Mouse (Mus musculus) telencephalon, adult 2 months (tissue): ENCODE data around the gene Cdc42bpg.

Source experiments
- DNase-seq: peaks from one replicate; pipeline ENCODE4 v3.0.0-alpha.2; 2011; ENCODE audit warnings: low read depth, low spot score

The Cdc42bpg gene

DNA sequence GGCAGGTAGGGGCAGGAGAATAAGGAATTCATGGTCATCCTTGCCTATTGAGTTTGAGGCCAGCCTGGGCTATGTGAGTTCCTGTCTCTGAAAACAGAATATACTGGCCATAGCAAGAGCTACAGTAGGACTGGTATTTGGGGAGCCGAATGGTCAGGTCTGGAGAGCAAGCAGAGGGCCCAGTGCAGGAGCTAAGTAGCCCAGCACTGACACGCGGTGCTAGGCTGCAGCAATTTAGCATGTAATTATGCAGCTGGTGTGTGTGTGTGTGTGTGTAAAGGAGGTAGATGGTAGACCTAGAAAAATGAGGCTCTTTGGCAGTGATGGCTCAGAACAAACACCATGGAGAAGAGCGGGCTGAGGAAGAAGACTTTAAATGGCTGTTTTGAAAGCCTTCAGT lies 41.4 kb downstream of the Cdc42bpg start:
- DNase-seq = no peak

DNA sequence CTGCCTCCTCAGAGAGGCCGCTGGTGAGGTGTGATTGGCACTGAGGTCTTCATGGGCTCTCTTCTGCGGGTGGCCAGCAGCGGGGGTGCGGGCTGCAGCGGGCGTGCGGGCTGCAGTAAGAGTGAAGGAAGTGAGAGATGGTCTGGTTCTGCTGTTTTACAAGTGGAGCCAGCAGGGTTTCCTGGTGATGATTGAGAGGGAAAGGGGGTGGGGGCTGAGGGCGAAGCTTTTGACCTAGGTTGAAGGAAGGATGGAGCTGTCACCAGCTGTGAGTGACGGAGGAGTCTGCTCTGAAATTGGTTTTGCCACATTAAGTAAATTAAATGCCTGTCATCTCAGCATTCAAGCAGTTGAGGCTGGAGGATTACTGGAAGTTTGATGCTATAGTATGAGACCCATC lies 42.5 kb downstream of the Cdc42bpg start:
- DNase-seq = no peak

DNA sequence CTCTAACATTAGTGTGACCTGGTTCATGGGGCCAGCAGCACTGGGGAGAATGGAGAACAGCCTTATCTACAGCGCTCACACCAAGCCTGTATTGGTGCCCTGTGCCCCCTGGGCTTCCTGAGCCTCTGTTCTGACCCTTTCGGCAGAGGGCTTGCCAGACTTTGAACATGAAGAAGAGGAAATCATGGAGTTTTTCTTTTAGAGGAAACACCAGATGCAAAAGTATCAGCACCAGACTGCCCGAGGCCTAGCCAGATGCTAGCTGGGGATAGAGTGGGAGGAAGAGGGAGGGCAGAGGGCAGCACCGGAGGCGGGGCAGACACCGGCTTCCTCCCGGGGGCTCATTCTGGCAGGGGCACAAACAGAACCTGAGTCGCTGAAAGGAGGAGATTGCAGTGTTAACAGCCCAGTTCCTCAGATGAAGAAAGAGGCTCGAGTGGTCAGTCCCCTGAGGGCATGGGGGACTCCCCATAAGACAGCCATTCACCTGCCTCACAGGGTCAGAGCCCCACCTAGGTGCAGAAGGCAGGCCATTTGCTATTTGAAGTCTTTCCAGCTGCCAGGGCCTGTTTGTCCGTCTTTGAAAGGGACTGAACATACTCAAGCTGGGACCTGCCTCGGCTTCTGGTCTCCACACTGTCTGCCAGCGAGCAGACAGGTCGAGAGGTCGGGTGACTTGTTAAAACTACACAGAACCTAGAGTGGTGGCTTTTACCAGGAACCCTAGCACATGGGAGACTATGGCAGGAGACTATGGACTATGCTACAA lies 43.1 kb downstream of the Cdc42bpg start:
- no peak for DNase-seq

DNA sequence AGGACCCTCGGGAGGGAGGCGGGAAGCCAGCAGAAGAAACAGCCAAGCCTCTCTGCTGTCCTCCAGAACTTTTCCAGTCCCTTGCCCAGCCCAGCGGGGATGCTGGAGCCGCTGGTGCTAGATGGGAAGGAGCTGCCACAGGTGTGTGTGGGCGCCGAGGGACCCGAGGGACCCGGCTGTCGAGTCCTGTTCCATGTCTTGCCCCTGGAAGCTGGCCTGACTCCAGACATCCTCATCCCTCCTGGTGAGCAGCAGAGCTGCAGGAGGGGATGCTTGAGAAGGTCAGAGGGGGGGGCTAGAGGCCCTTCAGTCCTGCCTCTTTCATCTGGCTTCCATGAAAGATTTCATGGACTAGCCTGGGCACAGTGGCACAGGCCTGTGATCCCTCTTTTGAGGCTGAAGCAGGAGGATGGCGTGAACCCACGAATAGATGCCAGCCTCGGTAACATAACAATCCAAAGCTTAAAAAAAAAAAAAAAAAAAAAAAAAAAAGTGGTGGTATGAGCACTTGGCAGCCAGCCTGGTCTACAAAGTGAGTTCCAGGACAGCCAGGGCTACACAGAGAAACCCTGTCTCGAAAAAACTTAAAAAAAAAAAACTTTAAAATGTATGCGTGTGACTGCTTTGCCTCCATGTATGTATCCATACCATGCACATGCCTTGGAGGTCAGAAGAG lies 45.3 kb downstream of the Cdc42bpg start:
- no peak for DNase-seq

DNA sequence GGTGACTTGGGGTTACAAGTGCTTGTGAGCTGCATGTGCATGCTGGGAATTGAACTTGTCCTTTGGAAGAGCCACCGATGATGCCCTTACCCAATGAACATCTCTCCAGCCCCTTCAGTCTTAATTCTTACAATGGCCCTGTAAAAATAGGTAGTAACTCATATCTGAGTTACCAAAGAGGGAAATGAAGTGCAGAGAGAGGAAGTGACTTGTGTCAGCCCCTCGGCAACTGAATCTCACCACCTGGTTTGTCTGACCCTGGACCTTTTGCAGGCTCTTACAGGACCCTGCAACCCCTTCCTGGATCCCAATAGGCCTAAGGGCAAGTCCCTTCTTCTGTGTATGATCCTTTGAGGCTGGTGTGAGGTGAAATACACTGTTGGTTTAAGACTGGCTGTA lies 45.9 kb downstream of the Cdc42bpg start:
- no peak for DNase-seq

DNA sequence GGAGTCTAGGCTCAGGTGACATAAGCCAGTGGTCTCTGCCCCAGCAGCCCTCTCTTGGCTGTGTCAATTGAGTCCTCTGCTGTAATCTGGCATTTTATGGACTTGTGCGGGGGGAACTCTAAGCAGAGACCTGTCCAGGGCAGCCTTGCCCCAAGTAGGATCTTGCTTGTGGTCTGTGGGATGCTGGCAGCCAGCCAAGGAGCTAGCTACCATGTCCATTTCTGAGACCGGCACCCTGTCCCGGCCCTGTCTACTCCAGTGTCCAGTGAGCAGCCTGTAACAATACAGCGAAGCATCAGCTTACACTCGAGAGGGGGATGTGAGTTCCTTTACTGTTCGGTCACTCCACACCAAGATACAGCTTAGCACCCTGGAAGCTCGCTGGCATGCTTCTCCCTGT lies 47.8 kb downstream of the Cdc42bpg start:
- no peak for DNase-seq

DNA sequence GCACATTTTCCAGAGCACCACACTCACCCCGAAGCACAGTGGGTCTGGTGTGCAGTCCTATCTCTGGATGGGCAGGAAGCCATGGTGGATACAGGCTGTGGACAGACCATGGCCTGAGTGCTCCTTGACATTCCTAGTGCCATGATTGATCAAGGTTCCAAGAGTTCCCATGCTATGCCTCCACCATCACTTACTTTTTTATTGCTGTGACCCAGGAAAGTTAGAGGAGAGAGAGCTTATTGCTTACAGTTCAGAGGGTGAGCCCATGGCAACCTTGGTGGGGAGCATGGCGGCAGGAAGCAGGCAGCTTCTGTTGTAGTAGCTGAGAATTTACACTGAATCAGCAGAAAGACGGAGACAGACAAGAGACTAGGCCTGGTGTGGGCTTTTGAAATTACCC lies 55.0 kb downstream of the Cdc42bpg start:
- no peak for DNase-seq

DNA sequence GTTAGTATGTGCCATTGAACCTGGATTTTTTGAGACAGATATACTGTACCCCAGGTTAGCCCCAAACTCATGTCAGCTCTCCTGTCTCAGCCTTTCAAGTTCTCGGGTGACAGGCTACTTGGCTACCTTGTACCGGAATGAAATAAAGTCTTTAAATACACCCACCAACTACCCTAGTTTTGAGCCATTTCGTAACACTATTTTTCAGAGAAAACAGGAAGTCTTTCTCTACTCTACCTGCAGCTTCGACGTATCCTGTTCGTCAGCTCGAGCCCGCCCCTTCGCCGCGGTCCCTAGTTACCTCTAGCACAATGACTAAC lies 56.8 kb downstream of the Cdc42bpg start:
- no peak for DNase-seq

DNA sequence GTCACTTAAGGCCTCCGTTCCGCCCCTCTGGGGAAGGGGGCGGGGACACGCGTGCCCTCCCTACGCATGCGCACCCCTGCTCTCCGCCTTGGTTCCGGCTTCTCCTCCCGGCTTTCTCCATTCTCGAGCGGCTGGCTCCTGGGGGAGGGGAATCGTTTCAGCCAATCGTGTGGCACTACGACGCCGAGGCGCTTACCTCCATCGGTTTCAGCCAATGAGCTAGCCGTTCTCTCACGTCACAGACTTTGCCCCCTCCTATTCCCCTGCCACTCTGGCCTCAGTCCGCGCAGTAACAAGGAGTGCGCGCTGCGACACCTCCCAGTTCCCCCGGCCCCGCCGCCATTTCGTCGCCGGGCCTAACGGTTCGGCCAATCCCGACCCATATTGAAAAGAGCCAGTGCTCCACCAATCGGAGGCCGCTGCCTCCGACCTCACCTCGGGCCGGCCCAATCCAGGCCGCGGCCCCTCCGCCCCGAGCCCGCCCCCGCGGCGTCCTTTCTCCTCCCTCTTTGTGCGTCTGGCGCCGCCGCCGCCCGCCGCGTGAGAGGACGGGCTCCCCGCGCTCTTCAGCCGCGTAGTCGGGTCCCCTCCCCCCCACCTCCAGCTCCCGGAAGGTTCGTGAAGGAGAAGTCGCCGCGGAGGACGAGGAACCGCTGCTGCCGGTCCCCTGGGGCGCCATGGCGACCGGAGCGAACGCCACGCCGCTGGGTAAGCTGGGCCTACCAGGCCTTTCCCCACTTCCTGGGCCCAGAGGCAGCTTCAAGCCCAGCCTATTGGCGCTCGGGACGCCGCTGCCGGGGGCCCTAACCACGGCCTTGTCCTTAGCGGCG lies 57.4 kb downstream of the Cdc42bpg start, which contains the start of gene Sf1:
Sf1 (plus strand) TSS at position 280 of the 830 bp plus-strand sequence.
- peak; percentile 99 for DNase-seq

DNA sequence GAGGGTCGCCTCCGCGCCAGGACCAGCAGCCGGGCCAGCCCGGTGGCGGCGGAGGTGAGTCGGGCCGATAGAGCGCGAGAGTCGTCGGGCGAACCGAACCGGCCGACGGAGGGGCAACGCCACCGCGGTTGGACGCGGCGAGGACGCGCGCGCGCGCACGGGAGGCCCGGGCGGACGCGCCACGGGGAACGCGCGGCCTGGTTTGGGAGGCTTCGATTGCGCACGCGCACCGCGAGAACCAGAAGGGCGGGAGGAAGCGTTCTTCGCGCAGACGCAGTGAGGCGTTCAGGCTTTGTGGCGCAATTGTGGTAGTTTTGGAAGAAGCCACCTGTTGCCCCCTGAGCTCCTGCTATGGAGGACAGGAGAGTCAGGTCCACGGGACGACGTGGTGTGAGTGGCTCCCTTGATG lies 58.1 kb downstream of the Cdc42bpg start:
- peak; percentile 71 for DNase-seq

DNA sequence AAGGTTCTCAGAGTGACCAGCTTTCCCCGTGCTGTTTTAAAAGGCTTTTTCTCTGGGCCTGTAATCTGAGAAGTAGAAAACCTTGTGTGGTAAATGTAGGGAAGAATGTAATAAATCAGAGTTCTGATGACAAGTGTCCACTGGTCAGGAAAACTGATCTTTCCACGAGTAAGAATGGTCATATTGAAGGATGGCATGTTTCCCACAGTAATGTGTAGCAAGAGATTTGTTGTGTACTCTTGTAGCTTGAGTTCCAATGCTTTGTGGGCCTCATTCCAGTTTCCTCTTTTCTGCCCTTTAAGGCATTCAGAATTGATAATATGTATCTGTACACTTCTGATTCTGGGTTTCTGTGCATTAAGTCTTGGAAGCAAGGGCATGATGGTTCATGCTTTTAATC lies 58.6 kb downstream of the Cdc42bpg start:
- DNase-seq = no peak

DNA sequence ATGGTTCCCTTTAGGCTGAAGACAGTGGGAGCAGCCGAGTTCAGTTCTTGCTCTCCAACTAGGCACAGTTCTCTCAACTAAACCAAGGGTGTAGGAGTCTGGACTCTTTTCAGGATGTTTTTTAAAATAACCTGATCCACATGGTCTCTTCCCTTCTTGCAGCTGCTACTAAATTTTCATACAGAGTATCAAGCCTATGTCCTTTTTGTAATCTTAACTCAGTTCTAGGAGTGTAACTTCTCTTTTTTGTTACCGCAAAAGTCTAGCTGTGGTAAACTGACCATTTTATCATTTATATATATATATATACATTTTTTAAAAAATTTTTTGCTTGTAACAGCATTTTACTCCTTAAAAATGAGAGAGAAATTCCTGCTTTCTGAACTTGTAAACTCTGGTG lies 63.9 kb downstream of the Cdc42bpg start:
- DNase-seq = peak; percentile 28

DNA sequence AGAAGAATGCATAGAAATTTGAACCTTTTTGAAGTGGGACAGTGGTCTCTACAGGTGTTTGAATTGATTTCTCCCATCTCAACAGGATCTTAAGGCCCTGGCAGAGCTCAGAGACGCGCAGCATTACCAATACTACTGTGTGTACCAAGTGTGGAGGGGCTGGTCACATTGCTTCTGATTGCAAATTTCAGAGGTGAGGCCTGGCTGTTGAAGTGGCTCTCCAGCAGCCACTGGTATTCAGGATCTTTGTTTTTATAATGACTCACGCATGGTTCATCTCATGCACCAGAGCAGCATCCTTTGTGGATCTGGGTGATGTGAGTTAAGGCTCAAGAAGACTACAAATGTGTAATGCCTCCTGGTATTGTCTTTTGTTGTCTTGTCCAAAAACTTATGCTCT lies 66.2 kb downstream of the Cdc42bpg start:
- DNase-seq = no peak

DNA sequence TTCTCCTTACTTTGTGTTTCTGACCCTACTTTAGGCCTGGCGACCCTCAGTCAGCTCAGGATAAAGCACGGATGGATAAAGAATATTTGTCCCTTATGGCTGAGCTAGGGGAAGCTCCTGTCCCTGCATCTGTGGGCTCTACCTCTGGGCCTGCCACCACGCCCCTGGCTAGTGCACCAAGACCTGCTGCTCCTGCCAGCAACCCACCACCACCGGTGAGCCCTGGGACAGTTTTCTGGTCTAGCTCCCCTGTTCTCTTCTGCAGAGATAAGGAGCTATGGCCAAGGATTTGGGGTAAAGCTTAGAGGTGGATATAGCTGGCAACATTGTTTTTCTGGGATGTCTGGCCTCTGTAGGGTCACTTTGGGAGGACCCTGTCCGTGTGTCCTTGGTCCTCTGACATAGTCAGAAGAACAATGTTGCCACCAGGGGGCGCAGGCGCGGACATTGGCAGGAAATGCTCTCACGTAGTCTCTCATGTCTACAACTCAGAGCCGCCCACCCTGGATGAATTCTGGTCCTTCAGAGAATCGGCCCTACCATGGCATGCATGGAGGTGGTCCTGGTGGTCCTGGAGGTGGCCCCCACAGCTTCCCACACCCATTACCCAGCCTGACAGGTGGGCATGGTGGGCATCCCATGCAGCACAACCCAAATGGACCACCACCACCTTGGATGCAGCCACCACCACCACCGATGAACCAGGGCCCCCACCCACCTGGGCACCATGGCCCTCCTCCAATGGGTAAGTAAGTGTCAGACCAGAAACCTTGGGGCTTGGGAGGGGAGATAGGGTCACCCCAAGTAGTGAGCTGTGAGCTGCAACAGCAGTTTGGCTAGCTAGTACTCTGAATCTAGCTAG lies 67.5 kb downstream of the Cdc42bpg start:
- no peak for DNase-seq

DNA sequence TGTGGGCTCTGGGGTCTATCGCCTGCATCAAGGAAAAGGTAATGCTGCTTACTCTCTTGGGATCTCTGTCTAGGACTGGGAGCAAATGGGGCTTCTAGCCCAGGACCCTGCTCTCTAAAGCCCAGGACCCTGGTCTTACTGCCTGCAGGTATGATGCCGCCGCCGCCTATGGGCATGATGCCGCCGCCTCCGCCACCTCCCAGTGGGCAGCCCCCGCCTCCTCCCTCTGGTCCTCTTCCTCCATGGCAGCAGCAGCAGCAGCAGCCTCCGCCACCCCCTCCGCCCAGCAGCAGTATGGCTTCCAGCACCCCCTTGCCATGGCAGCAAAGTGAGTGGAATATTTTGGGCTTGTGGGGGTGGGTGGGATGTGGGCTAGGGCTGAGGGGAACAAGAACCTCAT lies 68.3 kb downstream of the Cdc42bpg start:
- no peak for DNase-seq
